Mouse (Mus musculus): ENCODE results near the gene Aff2. TPM values are rescaled to one million over a fixed set of nuclear protein-coding genes. Genes with fewer than 3 reads are reported as not detected.

The Aff2 gene
- polyA plus RNA-seq, 1 experiment from 2014 or later = 9.2 TPM

GRCm38 (mm10) chrX:69460896-69461295 is 100.8 kb downstream of the Aff2 start:
- Histone ChIP-seq H3K27me3 (no peaks in the 10 kb centered on the region), H3K4me3 (no peak overlapping the region), H3K9ac (no peak overlapping the region), H3K4me2 (no peak overlapping the region), H3K27ac (replicated peaks) (no peak overlapping the region), H3K9me3 (no peaks in the 10 kb centered on the region), H3K4me1 (replicated peaks) (no peaks in the 10 kb centered on the region), H3K36me3 (no peaks in the 10 kb centered on the region)
- ATAC-seq (ENCODE audit: low read depth) = no peak
- 79% methylated on average over 2 of the region's 2 CpGs for WGBS

DNA sequence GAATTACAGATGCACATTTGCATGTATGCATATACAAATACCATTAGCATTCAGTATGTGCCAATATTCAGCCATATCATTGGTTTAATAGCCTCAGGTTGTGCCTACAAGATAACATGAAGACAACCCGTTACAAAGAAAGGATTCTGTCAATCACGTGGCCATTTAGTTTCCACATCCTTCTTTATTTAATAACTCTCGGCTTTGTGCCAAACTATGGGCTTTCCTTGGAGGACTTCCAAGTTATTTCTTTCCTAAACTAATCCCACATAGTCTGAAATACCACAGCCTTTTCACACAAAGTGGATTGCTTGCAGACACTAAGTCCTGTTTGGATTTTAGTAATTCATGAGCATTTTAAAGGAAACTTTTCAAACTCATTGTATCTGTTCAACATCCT is 142.0 kb downstream of the Aff2 start:
- Histone ChIP-seq H3K4me3 (no peak overlapping the region), H3K4me1 (replicated peaks) (no peaks in the 10 kb centered on the region), H3K36me3 (no peaks in the 10 kb centered on the region), H3K27ac (replicated peaks) (no peak overlapping the region), H3K9ac (no peak overlapping the region), H3K4me2 (no peak overlapping the region), H3K9me3 (no peaks in the 10 kb centered on the region), H3K27me3 (no peaks in the 10 kb centered on the region)
- no peak for ATAC-seq (ENCODE audit: low read depth)
- WGBS = 74% methylated on average over 3 of the region's 3 CpGs

- no peak overlapping the region for H3K9ac ChIP-seq
- no peaks in the 10 kb centered on the region for H3K36me3 ChIP-seq
- no peak overlapping the region for H3K27ac ChIP-seq (replicated peaks)
- no peak overlapping the region for H3K4me3 ChIP-seq
- H3K9me3 ChIP-seq = no peaks in the 10 kb centered on the region
- H3K27me3 ChIP-seq = no peaks in the 10 kb centered on the region
- 71% methylated on average over 6 of the region's 6 CpGs for WGBS
- no peak overlapping the region for H3K4me2 ChIP-seq
- no peaks in the 10 kb centered on the region for H3K4me1 ChIP-seq (replicated peaks)
- no peak for ATAC-seq (ENCODE audit: low read depth)
Observed at GRCm38 (mm10) chrX:69518040-69518575, 158.0 kb downstream of the Aff2 start.

DNA sequence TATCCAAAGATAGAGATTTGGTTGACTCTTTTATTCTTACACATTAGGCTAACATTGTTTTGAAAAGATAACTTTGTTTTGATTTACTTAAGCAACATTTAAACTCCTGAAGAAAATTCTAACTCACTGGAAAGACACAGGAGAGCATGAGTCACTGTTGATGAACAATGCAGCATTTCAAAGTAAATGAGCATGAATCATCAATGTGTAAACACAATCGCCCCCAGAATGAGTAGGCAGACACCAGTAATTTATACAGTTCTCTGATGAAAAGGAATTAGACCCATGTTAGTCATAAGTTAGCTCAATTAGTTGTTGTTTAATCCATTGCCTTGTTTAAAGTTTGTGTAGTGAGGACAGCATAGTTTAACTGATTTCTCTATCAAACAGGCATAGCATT is 180.7 kb downstream of the Aff2 start:
- no peak overlapping the region for H3K27ac ChIP-seq (replicated peaks)
- H3K9me3 ChIP-seq = no peaks in the 10 kb centered on the region
- no peak overlapping the region for H3K4me3 ChIP-seq
- WGBS = 73% methylated on average over 1 of the region's 1 CpGs
- no peak overlapping the region for H3K4me2 ChIP-seq
- no peak overlapping the region for H3K9ac ChIP-seq
- no peaks in the 10 kb centered on the region for H3K4me1 ChIP-seq (replicated peaks)
- no peaks in the 10 kb centered on the region for H3K36me3 ChIP-seq
- no peak for ATAC-seq (ENCODE audit: low read depth)
- H3K27me3 ChIP-seq = no peaks in the 10 kb centered on the region

DNA sequence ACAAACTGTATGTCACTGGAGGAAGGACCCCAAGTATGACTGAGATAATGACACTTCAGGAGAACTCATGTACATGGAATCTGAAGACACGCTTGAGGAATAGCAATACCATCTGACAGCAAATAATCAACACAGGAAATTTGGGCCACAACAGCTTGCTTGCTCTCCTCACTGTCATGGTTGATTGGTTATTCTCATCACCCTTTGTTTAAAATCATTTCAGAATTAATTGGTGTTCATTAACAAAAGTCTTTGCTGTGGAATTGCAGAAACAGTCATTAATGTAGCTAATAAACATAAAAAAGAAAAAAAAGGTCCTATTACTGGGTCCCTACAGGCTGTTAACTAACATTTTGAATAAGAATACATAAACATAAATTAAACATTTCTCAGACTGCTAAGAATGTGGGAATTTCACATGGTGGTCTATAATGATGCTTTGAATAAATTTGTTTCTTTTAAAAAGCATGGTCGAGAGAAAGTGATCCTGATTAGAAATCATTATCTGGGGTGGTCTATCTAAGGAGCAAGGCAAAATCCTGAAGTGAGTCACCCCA is 219.9 kb downstream of the Aff2 start:
- Histone ChIP-seq H3K27ac (replicated peaks) (no peak overlapping the region), H3K4me3 (no peak overlapping the region), H3K36me3 (no peaks in the 10 kb centered on the region), H3K4me2 (no peak overlapping the region), H3K4me1 (replicated peaks) (no peaks in the 10 kb centered on the region), H3K9me3 (no peaks in the 10 kb centered on the region), H3K27me3 (no peaks in the 10 kb centered on the region), H3K9ac (no peak overlapping the region)
- WGBS = 68% methylated on average over 2 of the region's 2 CpGs
- ATAC-seq (ENCODE audit: low read depth) = no peak

GRCm38 (mm10) chrX:69608793-69609192 is 248.7 kb downstream of the Aff2 start:
- no peak for ATAC-seq (ENCODE audit: low read depth)
- H3K9ac ChIP-seq = no peak overlapping the region

DNA sequence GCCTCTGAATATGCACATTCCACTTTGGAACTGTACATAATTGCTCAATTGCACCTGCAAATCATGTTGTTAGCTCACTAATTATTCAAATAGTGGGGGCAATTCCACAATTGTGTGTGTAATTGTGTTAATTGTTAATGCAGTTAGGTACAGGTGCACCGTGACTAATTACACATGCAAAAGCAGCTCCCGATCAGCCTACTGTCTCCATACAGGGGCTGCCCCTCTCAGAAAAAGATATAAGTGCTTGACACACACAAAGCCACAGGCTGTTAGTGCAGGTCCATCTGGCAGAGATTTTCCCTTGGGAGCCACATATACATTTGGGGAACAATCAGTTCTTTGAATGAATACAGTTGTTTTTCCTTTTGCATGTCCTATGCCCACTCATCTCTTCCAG is 302.9 kb downstream of the Aff2 start:
- Histone ChIP-seq H3K4me1 (replicated peaks) (0 out of 2 replicates have a peak, but pooled peaks cover 6% of the 10 kb centered on the region), H3K27ac (replicated peaks) (0 out of 2 replicates have a peak overlapping the region, but pooled peaks have one; percentile 9), H3K4me2 (no peak overlapping the region), H3K4me3 (no peak overlapping the region), H3K27me3 (no peaks in the 10 kb centered on the region), H3K36me3 (no peaks in the 10 kb centered on the region), H3K9me3 (no peaks in the 10 kb centered on the region), H3K9ac (no peak overlapping the region)
- ATAC-seq (ENCODE audit: low read depth) = peak; percentile 43; the same call in 1 of the 2 replicates
- 38% methylated on average over 2 of the region's 2 CpGs for WGBS

More at GRCm38 (mm10) chrX:69608793-69609192, 248.7 kb downstream of the Aff2 start:
- Histone ChIP-seq H3K4me3 (no peak overlapping the region), H3K4me2 (no peak overlapping the region), H3K27me3 (no peaks in the 10 kb centered on the region), H3K4me1 (replicated peaks) (no peaks in the 10 kb centered on the region), H3K36me3 (no peaks in the 10 kb centered on the region), H3K9me3 (no peaks in the 10 kb centered on the region), H3K27ac (replicated peaks) (no peak overlapping the region)

GRCm38 (mm10) chrX:69666145-69666677 is 306.1 kb downstream of the Aff2 start:
- Histone ChIP-seq H3K4me2 (no peak overlapping the region), H3K27ac (replicated peaks) (no peak overlapping the region), H3K27me3 (no peaks in the 10 kb centered on the region), H3K9ac (no peak overlapping the region), H3K36me3 (no peaks in the 10 kb centered on the region), H3K4me1 (replicated peaks) (0 out of 2 replicates have a peak, but pooled peaks cover 6% of the 10 kb centered on the region), H3K9me3 (no peaks in the 10 kb centered on the region), H3K4me3 (no peak overlapping the region)
- 46% methylated on average over 3 of the region's 3 CpGs for WGBS
- peak; percentile 53; the same call in 1 of the 2 replicates for ATAC-seq (ENCODE audit: low read depth)

GRCm38 (mm10) chrX:69675691-69676090 is 315.6 kb downstream of the Aff2 start:
- H3K4me1 ChIP-seq (replicated peaks) = no peaks in the 10 kb centered on the region
- H3K27ac ChIP-seq (replicated peaks) = no peak overlapping the region
- H3K4me3 ChIP-seq = no peak overlapping the region
- WGBS = 97% methylated on average over 1 of the region's 1 CpGs
- no peaks in the 10 kb centered on the region for H3K9me3 ChIP-seq
- H3K36me3 ChIP-seq = no peaks in the 10 kb centered on the region
- no peaks in the 10 kb centered on the region for H3K27me3 ChIP-seq
- ATAC-seq (ENCODE audit: low read depth) = no peak
- no peak overlapping the region for H3K4me2 ChIP-seq
- no peak overlapping the region for H3K9ac ChIP-seq

DNA sequence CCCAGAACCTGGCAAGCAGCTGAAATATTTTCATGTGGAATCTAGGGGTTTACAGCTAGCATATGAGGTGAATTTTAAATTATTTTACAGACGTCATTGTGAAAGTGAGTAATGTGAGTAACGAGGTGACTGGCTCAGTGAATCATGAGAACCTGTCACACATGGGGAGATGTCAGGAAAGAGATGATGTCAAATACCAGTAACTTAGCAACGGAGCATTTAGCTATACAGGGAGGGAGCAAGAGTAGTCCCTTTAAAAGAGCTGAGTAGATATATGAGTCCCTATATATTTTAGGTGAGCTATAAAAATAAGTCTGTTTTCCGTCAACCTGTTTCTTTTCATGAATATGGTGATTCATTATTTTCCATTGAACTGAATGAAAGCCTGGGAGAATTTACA is 338.7 kb downstream of the Aff2 start:
- Histone ChIP-seq H3K9me3 (no peaks in the 10 kb centered on the region), H3K4me1 (replicated peaks) (no peaks in the 10 kb centered on the region), H3K27me3 (no peaks in the 10 kb centered on the region), H3K4me3 (no peak overlapping the region), H3K9ac (no peak overlapping the region), H3K36me3 (no peaks in the 10 kb centered on the region), H3K4me2 (no peak overlapping the region), H3K27ac (replicated peaks) (no peak overlapping the region)
- WGBS = 59% methylated on average over 4 of the region's 4 CpGs
- ATAC-seq (ENCODE audit: low read depth) = no peak

- ATAC-seq (ENCODE audit: low read depth) = no peak
Observed at GRCm38 (mm10) chrX:69738972-69739371, 378.9 kb downstream of the Aff2 start.

DNA sequence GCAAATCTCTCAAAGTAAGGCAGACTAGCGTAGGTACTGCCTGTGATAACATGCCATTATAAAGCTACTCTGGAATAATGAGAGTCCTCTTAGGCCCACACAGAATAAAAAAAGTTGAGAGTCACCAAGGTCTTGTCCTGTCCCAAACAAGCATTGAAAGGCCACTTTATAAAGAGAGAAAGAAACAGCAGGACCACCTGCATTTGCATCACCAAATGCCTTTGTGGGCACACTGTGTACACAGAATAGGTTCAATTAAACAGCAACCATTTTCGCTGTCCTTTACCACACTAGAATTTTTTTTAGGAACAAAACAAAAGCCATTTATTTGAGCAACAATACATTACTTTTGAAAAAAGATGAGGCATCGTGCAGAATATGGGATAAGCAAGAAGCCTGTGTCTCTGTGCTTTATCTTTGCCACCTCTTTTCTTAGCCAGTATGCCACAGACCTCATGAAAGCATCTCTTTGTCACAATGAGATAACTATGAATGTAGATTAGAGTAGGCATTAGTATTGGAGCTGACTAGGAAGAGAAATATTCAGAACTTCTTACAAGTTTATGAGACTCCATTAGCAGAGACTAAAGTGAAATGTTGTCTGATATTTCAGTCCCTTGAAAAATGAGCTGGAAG is 385.0 kb downstream of the Aff2 start:
- no peaks in the 10 kb centered on the region for H3K27me3 ChIP-seq
- no peaks in the 10 kb centered on the region for H3K36me3 ChIP-seq
- ATAC-seq (ENCODE audit: low read depth) = no peak
- H3K4me1 ChIP-seq (replicated peaks) = no peaks in the 10 kb centered on the region
- no peak overlapping the region for H3K27ac ChIP-seq (replicated peaks)
- 34% methylated on average over 3 of the region's 3 CpGs for WGBS
- H3K9me3 ChIP-seq = no peaks in the 10 kb centered on the region
- no peak overlapping the region for H3K4me3 ChIP-seq
- no peak overlapping the region for H3K9ac ChIP-seq
- H3K4me2 ChIP-seq = no peak overlapping the region

More at GRCm38 (mm10) chrX:69738972-69739371, 378.9 kb downstream of the Aff2 start:
- Histone ChIP-seq H3K4me3 (no peak overlapping the region), H3K27ac (replicated peaks) (no peak overlapping the region), H3K9ac (no peak overlapping the region), H3K4me1 (replicated peaks) (no peaks in the 10 kb centered on the region), H3K36me3 (no peaks in the 10 kb centered on the region), H3K27me3 (no peaks in the 10 kb centered on the region), H3K9me3 (no peaks in the 10 kb centered on the region), H3K4me2 (no peak overlapping the region)
- WGBS = 63% methylated on average over 3 of the region's 3 CpGs
